Mouse (Mus musculus) MEL (cell line): ENCODE measurements around the gene Krtcap3. TPM values are rescaled to one million over a fixed set of nuclear protein-coding genes. Genes with fewer than 3 reads are reported as not detected.
A peak's percentile ranks its signal among the peaks of the same experiment; 100 is the strongest.

ENCODE experiments used
- DNase-seq: peaks from one replicate; pipeline ENCODE4 v3.0.0; 2011; ENCODE audit warnings: low read depth, low spot score
- H3K27ac ChIP-seq: 2 replicates; pipeline ENCODE4 v1.5.1; 2012; ENCODE audit warnings: low read depth, mild to moderate bottlenecking, control low read depth, low read length, moderate library complexity; ENCODE audit not compliant: control insufficient read depth
- H3K27me3 ChIP-seq, 2 experiments: fragments of 150-350 bp in 1 of 2; sonication (generic) in 1 of 2; 2 replicates each; pipeline ENCODE4 v1.6.1; 2012; ENCODE audit warnings: low read length in 2 of 2, mild to moderate bottlenecking in 2 of 2, improper control_type of control experiment in 1 of 2, moderate library complexity in 1 of 2; ENCODE audit not compliant: insufficient read depth in 2 of 2, control insufficient read depth in 1 of 2
- H3K36me3 ChIP-seq, 2 experiments: 2 replicates each; pipeline ENCODE4 v1.6.1; 2012 to 2014; ENCODE audit warnings: low read length in 2 of 2, improper control_type of control experiment in 1 of 2, inconsistent platforms in 1 of 2, mild to moderate bottlenecking in 1 of 2; ENCODE audit not compliant: insufficient read depth in 2 of 2, control insufficient read depth in 1 of 2
- H3K4me1 ChIP-seq, 2 experiments: fragments of 150-350 bp in 1 of 2; sonication (generic) in 1 of 2; 2 replicates each; pipeline ENCODE4 v1.6.1; 2012; ENCODE audit warnings: low read length in 2 of 2, improper control_type of control experiment in 1 of 2, mild to moderate bottlenecking in 1 of 2; ENCODE audit not compliant: insufficient read depth in 2 of 2, control insufficient read depth in 1 of 2
- H3K4me3 ChIP-seq, 2 experiments: fragments of 150-350 bp in 1 of 2; sonication (generic) in 1 of 2; 2 replicates each; pipeline ENCODE4 v1.5.1; 2012; ENCODE audit warnings: low read depth in 2 of 2, low read length in 2 of 2, mild to moderate bottlenecking in 2 of 2, moderate library complexity in 2 of 2, control low read depth in 1 of 2, improper control_type of control experiment in 1 of 2; ENCODE audit not compliant: control insufficient read depth in 1 of 2, insufficient read depth in 1 of 2
- H3K79me2 ChIP-seq: 2 replicates; pipeline ENCODE4 v1.6.1; 2012; ENCODE audit warnings: mild to moderate bottlenecking, low read length, moderate library complexity; ENCODE audit not compliant: control insufficient read depth, poor library complexity, insufficient read depth
- H3K9ac ChIP-seq: 2 replicates; pipeline ENCODE4 v1.6.1; 2012; ENCODE audit warnings: low read depth, mild to moderate bottlenecking, control low read depth, low read length, moderate library complexity; ENCODE audit not compliant: control insufficient read depth, poor library complexity, severe bottlenecking
- H3K9me3 ChIP-seq: fragments of 150-350 bp; sonication (generic); replicated peaks from 2 replicates; pipeline ENCODE4 v1.6.1; 2012; ENCODE audit warnings: mild to moderate bottlenecking, low read length, improper control_type of control experiment, moderate library complexity; ENCODE audit not compliant: insufficient read depth
- CHD1 ChIP-seq: IDR thresholded peaks from 2 replicates; pipeline ENCODE4 v1.6.1; 2012; ENCODE audit warnings: low read depth, mild to moderate bottlenecking, inconsistent platforms, low read length, improper control_type of control experiment
- CTCF ChIP-seq, 3 experiments: IDR thresholded peaks in 2 of 3; conservative IDR thresholded peaks in 1 of 3; 2 replicates each; pipeline ENCODE4 v1.5.1; 2011 to 2012; ENCODE audit warnings: low read length in 3 of 3, low read depth in 2 of 3, mild to moderate bottlenecking in 2 of 3, improper control_type of control experiment in 1 of 3, inconsistent platforms in 1 of 3, mixed read lengths in 1 of 3, moderate library complexity in 1 of 3; ENCODE audit not compliant: control insufficient read depth in 1 of 3, insufficient read depth in 1 of 3, poor library complexity in 1 of 3, severe bottlenecking in 1 of 3
- E2F4 ChIP-seq: IDR thresholded peaks from 2 replicates; pipeline ENCODE4 v1.6.1; 2011; ENCODE audit warnings: low read depth, low read length, improper control_type of control experiment, borderline replicate concordance
- ELF1 ChIP-seq: IDR thresholded peaks from 2 replicates; pipeline ENCODE4 v1.6.1; 2014; ENCODE audit warnings: low read depth, mild to moderate bottlenecking, inconsistent platforms, low read length, improper control_type of control experiment, moderate library complexity
- ETS1 ChIP-seq: IDR thresholded peaks from 2 replicates; pipeline ENCODE4 v1.6.1; 2012; ENCODE audit warnings: low read depth, mild to moderate bottlenecking, inconsistent platforms, low read length, improper control_type of control experiment, moderate library complexity
- GABPA ChIP-seq: IDR thresholded peaks from 2 replicates; pipeline ENCODE4 v1.6.1; 2012; ENCODE audit warnings: low read depth, mild to moderate bottlenecking, inconsistent platforms, low read length, improper control_type of control experiment, moderate library complexity
- KAT2A ChIP-seq: conservative IDR thresholded peaks from 2 replicates; pipeline ENCODE4 v1.6.1; 2012; ENCODE audit warnings: low read depth, low read length, improper control_type of control experiment, inconsistent platforms
- MAX ChIP-seq: IDR thresholded peaks from 2 replicates; pipeline ENCODE4 v1.6.1; 2011; ENCODE audit warnings: low read length, improper control_type of control experiment
- MAZ ChIP-seq: IDR thresholded peaks from 2 replicates; pipeline ENCODE4 v1.6.1; 2012; ENCODE audit warnings: low read depth, mild to moderate bottlenecking, inconsistent platforms, low read length, improper control_type of control experiment
- MXI1 ChIP-seq: IDR thresholded peaks from 2 replicates; pipeline ENCODE4 v1.6.1; 2011; ENCODE audit warnings: mild to moderate bottlenecking, low read depth, low read length, improper control_type of control experiment
- MYB ChIP-seq: IDR thresholded peaks from 2 replicates; pipeline ENCODE4 v1.6.1; 2011; ENCODE audit warnings: mild to moderate bottlenecking, low read depth, low read length, improper control_type of control experiment
- MYC ChIP-seq: IDR thresholded peaks from 2 replicates; pipeline ENCODE4 v1.6.1; 2011; ENCODE audit warnings: low read depth, mild to moderate bottlenecking, low read length, improper control_type of control experiment, moderate library complexity
- POLR2A ChIP-seq, 2 experiments: IDR thresholded peaks; 2 replicates each; pipeline ENCODE4 v1.6.1; 2011 to 2012; ENCODE audit warnings: low read length in 2 of 2, mild to moderate bottlenecking in 2 of 2, control low read depth in 1 of 2, improper control_type of control experiment in 1 of 2, low read depth in 1 of 2, moderate library complexity in 1 of 2; ENCODE audit not compliant: control insufficient read depth in 1 of 2, insufficient read depth in 1 of 2, poor library complexity in 1 of 2
- POLR2AphosphoS2 ChIP-seq: IDR thresholded peaks from 2 replicates; pipeline ENCODE4 v1.6.1; 2011; ENCODE audit warnings: low read length, improper control_type of control experiment
- POLR2AphosphoS5 ChIP-seq: IDR thresholded peaks from 2 replicates; pipeline ENCODE4 v1.6.1; 2012; ENCODE audit warnings: low read depth, borderline replicate concordance, mild to moderate bottlenecking, inconsistent platforms, low read length, moderate library complexity, mixed read lengths
- RAD21 ChIP-seq: IDR thresholded peaks from 2 replicates; pipeline ENCODE4 v1.6.1; 2011; ENCODE audit warnings: mild to moderate bottlenecking, low read depth, low read length, improper control_type of control experiment
- SIN3A ChIP-seq: IDR thresholded peaks from 2 replicates; pipeline ENCODE4 v1.6.1; 2012; ENCODE audit warnings: low read length, improper control_type of control experiment, inconsistent platforms
- TBP ChIP-seq: IDR thresholded peaks from 2 replicates; pipeline ENCODE4 v1.8.0; 2011; ENCODE audit warnings: low read depth, low read length, improper control_type of control experiment
- USF2 ChIP-seq, 2 experiments: IDR thresholded peaks; 2 replicates each; pipeline ENCODE4 v1.6.1; 2011 to 2012; ENCODE audit warnings: improper control_type of control experiment in 2 of 2, low read length in 2 of 2, borderline replicate concordance in 1 of 2, inconsistent platforms in 1 of 2, low read depth in 1 of 2, mild to moderate bottlenecking in 1 of 2; ENCODE audit not compliant: insufficient read depth in 1 of 2
- polyA plus RNA-seq, 2 experiments: library from polyadenylated mRNA; stranded (reverse) in 1 of 2; unstranded in 1 of 2; fragments of >175 nt in 1 of 2; fragments of >200 nt in 1 of 2; gene quantifications; 2 replicates each; pipeline versions ENCODE4 v1.2.1 to v1.2.4; 2012; ENCODE audit warnings: low replicate concordance in 2 of 2, low read depth in 1 of 2; ENCODE audit not compliant: insufficient read length in 2 of 2, insufficient read depth in 1 of 2, missing spikeins in 1 of 2
- total RNA-seq: library from RNA; depleted of rRNA; stranded (reverse); fragments of 300-350 nt; gene quantifications from 2 replicates; pipeline ENCODE4 v1.2.3, GENCODE M21; 2012

Krtcap3 gene
- total and polyA plus RNA-seq, 3 experiments = 1.2 to 3.3 TPM; not detected in 1

DNA sequence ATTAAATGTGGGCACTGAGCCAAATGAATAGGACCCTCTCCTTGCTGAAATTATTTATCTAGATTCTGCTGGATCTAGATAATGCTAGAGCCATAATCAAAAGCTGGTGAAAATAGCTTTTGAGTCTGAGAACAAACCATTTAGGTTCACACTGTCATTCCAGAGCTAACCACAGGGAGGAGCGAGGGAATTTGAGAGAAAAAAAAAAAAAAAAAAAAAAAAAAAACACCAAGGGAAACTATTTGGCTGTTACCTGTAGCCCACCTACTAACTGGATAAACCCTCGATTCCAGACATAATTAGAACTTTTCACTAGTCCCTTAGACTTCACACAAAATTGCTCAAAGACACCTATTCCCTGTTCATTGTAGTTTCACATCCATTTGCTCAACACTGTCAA, 32.4 kb upstream of the Krtcap3 start (continued):
- TF ChIP-seq ELF1 (no peak), CTCF (IDR thresholded peaks at IDR 0.05 in 2 of 3, conservative IDR thresholded peaks at IDR 0.05 in 1 of 3; ENCODE audit: control insufficient read depth in 1 of 3, insufficient read depth in 1 of 3, low read depth in 2 of 3, low read length in 3 of 3, poor library complexity in 1 of 3, severe bottlenecking in 1 of 3) (peak in 2 of 3 experiments; percentile 37 to 42; a peak in 3 of 6 replicates), MYC (peak; percentile 56; the same call in 1 of the 2 replicates), MYB (no peak)

DNA sequence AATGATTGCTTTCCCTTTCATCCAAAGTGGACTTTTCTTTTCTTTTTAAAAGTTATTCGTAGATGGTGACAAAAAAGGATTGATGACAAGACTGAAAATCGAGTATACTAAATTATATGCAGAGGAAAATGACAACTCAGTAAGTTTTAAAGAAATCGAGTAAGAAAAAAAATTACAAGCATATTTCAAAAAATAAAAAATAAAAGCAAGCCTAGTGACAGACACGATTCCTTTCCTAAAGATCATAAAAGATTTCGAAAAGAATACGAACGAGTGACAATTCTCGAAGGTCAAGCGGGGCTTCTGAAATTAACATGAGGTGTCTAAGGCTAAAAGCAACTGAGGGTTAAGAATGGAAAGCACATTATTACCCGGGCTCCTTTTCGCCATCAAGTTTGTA, 32.0 kb upstream of the Krtcap3 start:
- Histone ChIP-seq H3K4me3 (peak overlapping the region; percentile 74), H3K4me1 (peaks cover 15 to 19% of the 10 kb centered on the region in 2 experiments), H3K36me3 (peaks cover 17 to 43% of the 10 kb centered on the region in 2 experiments), H3K9ac (peak overlapping the region; percentile 95), H3K27ac (peak overlapping the region; percentile 84), H3K27me3 (no peaks in the 10 kb centered on the region), H3K79me2 (peaks cover 57% of the 10 kb centered on the region), H3K9me3 (no peaks in the 10 kb centered on the region)
- no peak for DNase-seq
- TF ChIP-seq CHD1 = peak; percentile 67; the same call in 1 of the 2 replicates
- no peak for TF ChIP-seq RAD21
- TF ChIP-seq E2F4 = 0 out of 2 replicates have a peak, but pooled peaks have one; percentile 50
- no peak for TF ChIP-seq MYB
- TF ChIP-seq MAX = 0 out of 2 replicates have a peak, but pooled peaks have one; percentile 4
- no peak for TF ChIP-seq POLR2A (IDR thresholded peaks at IDR 0.05; ENCODE audit: control insufficient read depth in 1 of 2, insufficient read depth in 1 of 2, low read depth in 1 of 2, low read length in 2 of 2, poor library complexity in 1 of 2)
- no peak for TF ChIP-seq ETS1
- TF ChIP-seq KAT2A = 0 out of 2 replicates have a peak, but pooled peaks have one; percentile 6
- TF ChIP-seq POLR2AphosphoS5 = no peak
- TF ChIP-seq POLR2AphosphoS2 = no peak
- TF ChIP-seq TBP = no peak
- TF ChIP-seq USF2 (IDR thresholded peaks at IDR 0.05; ENCODE audit: borderline replicate concordance in 1 of 2, insufficient read depth in 1 of 2, low read depth in 1 of 2, low read length in 2 of 2) = no peak
- peak; percentile 8 for TF ChIP-seq MXI1
- TF ChIP-seq SIN3A = peak; percentile 54
- TF ChIP-seq GABPA = no peak
- peak; percentile 9; the same call in 1 of the 2 replicates for TF ChIP-seq MAZ
